Mouse (Mus musculus) liver, postnatal 0 days (tissue): ENCODE data around the gene Tbkbp1.

ENCODE experiments used
- CTCF ChIP-seq: sonication (generic); IDR thresholded peaks from 2 replicates; pipeline ENCODE4 v1.5.1; 2016; ENCODE audit warnings: antibody characterized with exemption, low read depth
- EP300 ChIP-seq: IDR thresholded peaks from 2 replicates; pipeline ENCODE4 v1.6.1; 2016; ENCODE audit warnings: antibody characterized with exemption, low read depth, mild to moderate bottlenecking

GRCm38 (mm10) chr11:97192621-97192951 lies 41.3 kb upstream of the Tbkbp1 start:
- TF ChIP-seq EP300: no peak
- peak; percentile 39; the same call in 1 of the 2 replicates for TF ChIP-seq CTCF
